8 mouse cellular contexts compared by ENCODE assay signal in genomic region chr11:98941826-98942550, GRCm38 (mm10). TPM values are rescaled to one million over a fixed set of nuclear protein-coding genes. Genes with fewer than 3 reads are reported as not detected.
DNase-seq lines count a peak whose midpoint lies in the region; ATAC-seq and TF ChIP-seq lines count a peak whose summit lies in the region.

No protein-coding gene starts in this region.

- peak overlapping the region; percentile 65 for H3K9ac ChIP-seq in forebrain, embryonic 16.5 days (replicated peaks; ENCODE audit: low read depth, low read length)
- peak overlapping the region; percentile 69 for H3K9ac ChIP-seq in hindbrain, embryonic 12.5 days
- peak overlapping the region; percentile 42 for H3K9ac ChIP-seq in limb, embryonic 12.5 days (replicated peaks)
- H3K9ac ChIP-seq in midbrain, embryonic 11.5 days (ENCODE audit: low read length), result peak overlapping the region; percentile 67

- no peaks in the 10 kb centered on the region for H3K9me3 ChIP-seq in forebrain, embryonic 16.5 days (ENCODE audit: control insufficient read depth, low read length)
- H3K9me3 ChIP-seq in hindbrain, embryonic 12.5 days (replicated peaks), result no peaks in the 10 kb centered on the region
- H3K9me3 ChIP-seq in limb, embryonic 12.5 days, result no peaks in the 10 kb centered on the region
- H3K9me3 ChIP-seq in midbrain, embryonic 11.5 days (ENCODE audit: control insufficient read depth, low read length), result no peaks in the 10 kb centered on the region

- no peaks in the 10 kb centered on the region for H3K36me3 ChIP-seq in forebrain, embryonic 16.5 days (ENCODE audit: control insufficient read depth, insufficient read depth)
- no peaks in the 10 kb centered on the region for H3K36me3 ChIP-seq in hindbrain, embryonic 12.5 days
- peaks cover 7% of the 10 kb centered on the region for H3K36me3 ChIP-seq in limb, embryonic 12.5 days
- H3K36me3 ChIP-seq in midbrain, embryonic 11.5 days (ENCODE audit: control insufficient read depth, insufficient read depth, low read length), result no peaks in the 10 kb centered on the region
- H3K36me3 ChIP-seq in splenic B cell, adult 2 months (ENCODE audit: control insufficient read depth, insufficient read depth, low read length, poor library complexity, severe bottlenecking), result no peaks in the 10 kb centered on the region

- 1% methylated on average over 15 of the region's 15 CpGs for WGBS in forebrain, embryonic 16.5 days
- 4% methylated on average over 15 of the region's 15 CpGs for WGBS in hindbrain, embryonic 12.5 days
- 3% methylated on average over 15 of the region's 15 CpGs for WGBS in limb, embryonic 12.5 days
- WGBS in midbrain, embryonic 11.5 days, result 4% methylated on average over 15 of the region's 15 CpGs

- peaks cover 62% of the 10 kb centered on the region for H3K4me1 ChIP-seq in brown adipose tissue, adult 24 weeks (ENCODE audit: control insufficient read depth, insufficient read depth, insufficient read length, low read length)
- peaks cover 67% of the 10 kb centered on the region for H3K4me1 ChIP-seq in forebrain, embryonic 16.5 days (replicated peaks; ENCODE audit: control insufficient read depth, insufficient read depth, low read length)
- peaks cover 84% of the 10 kb centered on the region for H3K4me1 ChIP-seq in hindbrain, embryonic 12.5 days
- H3K4me1 ChIP-seq in limb, embryonic 12.5 days (replicated peaks), result peaks cover 84% of the 10 kb centered on the region
- H3K4me1 ChIP-seq in midbrain, embryonic 11.5 days (ENCODE audit: control insufficient read depth, insufficient read depth, low read length), result peaks cover 67% of the 10 kb centered on the region

- DNase-seq in left cerebral cortex, adult 2 months (ENCODE audit: extremely low spot score in 1 of 2, low spot score in 2 of 2), result peak in 1 of 2 experiments; percentile 62
- DNase-seq in left cerebral cortex, postnatal 4 days, result no peak
- peak; percentile 98 for DNase-seq in midbrain, embryonic 11.5 days (ENCODE audit: low spot score, missing footprints)
- DNase-seq in splenic B cell, adult 2 months (ENCODE audit: low read depth, low spot score), result peak; percentile 99

- ATAC-seq in forebrain, embryonic 16.5 days, result peak; percentile 57
- peak; percentile 56 for ATAC-seq in hindbrain, embryonic 12.5 days (ENCODE audit: low FRiP score)
- ATAC-seq in limb, embryonic 12.5 days (ENCODE audit: insufficient number of reproducible peaks, insufficient read depth, low FRiP score, low TSS enrichment, low read depth), result no peak
- ATAC-seq in midbrain, embryonic 11.5 days (ENCODE audit: low FRiP score), result peak; percentile 65

- peak overlapping the region; percentile 86 for H3K27ac ChIP-seq in left cerebral cortex, adult 2 months
- H3K27ac ChIP-seq in brown adipose tissue, adult 24 weeks (replicated peaks; ENCODE audit: low read depth, low read length), result peak overlapping the region; percentile 98
- peak overlapping the region; percentile 86 for H3K27ac ChIP-seq in forebrain, embryonic 16.5 days (ENCODE audit: low read length)
- H3K27ac ChIP-seq in hindbrain, embryonic 12.5 days, result peak overlapping the region; percentile 90
- peak overlapping the region; percentile 92 for H3K27ac ChIP-seq in limb, embryonic 12.5 days
- H3K27ac ChIP-seq in midbrain, embryonic 11.5 days (ENCODE audit: low read depth, low read length), result peak overlapping the region; percentile 57; the same call in 1 of the 2 replicates

- no peaks in the 10 kb centered on the region for H3K27me3 ChIP-seq in forebrain, embryonic 16.5 days (replicated peaks; ENCODE audit: control insufficient read depth, insufficient read depth, low read length)
- 0 out of 2 replicates have a peak, but pooled peaks cover 3% of the 10 kb centered on the region for H3K27me3 ChIP-seq in hindbrain, embryonic 12.5 days
- H3K27me3 ChIP-seq in limb, embryonic 12.5 days, result no peaks in the 10 kb centered on the region
- no peaks in the 10 kb centered on the region for H3K27me3 ChIP-seq in midbrain, embryonic 11.5 days (ENCODE audit: control insufficient read depth, insufficient read depth, low read length)
- no peaks in the 10 kb centered on the region for H3K27me3 ChIP-seq in splenic B cell, adult 2 months (ENCODE audit: control insufficient read depth, insufficient read depth, low read length, poor library complexity, severe bottlenecking)

- peak overlapping the region; percentile 43 for H3K4me3 ChIP-seq in left cerebral cortex, adult 2 months
- peak overlapping the region; percentile 57 for H3K4me3 ChIP-seq in brown adipose tissue, adult 24 weeks (ENCODE audit: insufficient read depth, low read depth, low read length)
- peak overlapping the region; percentile 54 for H3K4me3 ChIP-seq in forebrain, embryonic 16.5 days (replicated peaks; ENCODE audit: low read length)
- H3K4me3 ChIP-seq in hindbrain, embryonic 12.5 days, result peak overlapping the region; percentile 39
- peak overlapping the region; percentile 75 for H3K4me3 ChIP-seq in limb, embryonic 12.5 days (replicated peaks)
- H3K4me3 ChIP-seq in midbrain, embryonic 11.5 days (ENCODE audit: low read depth, low read length), result peak overlapping the region; percentile 45

- no peak for TF ChIP-seq CTCF in left cerebral cortex, adult 2 months (IDR thresholded peaks at IDR 0.05)

- H3K4me2 ChIP-seq in forebrain, embryonic 16.5 days (ENCODE audit: low read length), result peak overlapping the region; percentile 90
- peak overlapping the region; percentile 87 for H3K4me2 ChIP-seq in hindbrain, embryonic 12.5 days (replicated peaks)
- peak overlapping the region; percentile 90 for H3K4me2 ChIP-seq in limb, embryonic 12.5 days
- H3K4me2 ChIP-seq in midbrain, embryonic 11.5 days, result peak overlapping the region; percentile 80

- intact Hi-C loops in left cerebral cortex, adult 2 months (cut with DNase I), result loop anchor here (2.0 kb wide), 1 partner anchor 13 kb away; no protein-coding TSS in a partner anchor
- intact Hi-C loops in left cerebral cortex, postnatal 4 days (cut with DNase I), result no loop called here

RNA-seq across cellular contexts. Expression of gene Rara, which starts 14.4 kb away (rescaled TPM):
- 10 to 100 TPM; 14.0 to 18.7 TPM for total RNA-seq in left cerebral cortex, adult 2 months (2021)
- total RNA-seq in left cerebral cortex, postnatal 4 days (2021), result 10 to 100 TPM; 20.3 to 21.5 TPM
- polyA plus RNA-seq in brown adipose tissue, adult 24 weeks (2012; ENCODE audit: insufficient read depth, insufficient read length, missing spikeins), result 3.2 and 5.5 TPM in 2 replicates
- polyA plus RNA-seq in forebrain, embryonic 16.5 days (2015; fragmentation: Nextera tagmentation; extraction: Ambion mirVana), result 9.5 and 10.6 TPM in 2 replicates
- polyA plus RNA-seq in hindbrain, embryonic 12.5 days (2016; fragmentation: Nextera tagmentation; extraction: Ambion mirVana), result 38.6 and 46.9 TPM in 2 replicates
- 47.1 TPM in 2 replicates for polyA plus RNA-seq in limb, embryonic 12.5 days (2016; fragmentation: Nextera tagmentation; extraction: Ambion mirVana)
- 13.2 and 14.8 TPM in 2 replicates for polyA plus RNA-seq in midbrain, embryonic 11.5 days (2014; fragmentation: Nextera tagmentation; extraction: Ambion mirVana)

RNA-seq across cellular contexts. Expression of gene Cdc6, which starts 34.4 kb away (rescaled TPM):
- total RNA-seq in left cerebral cortex, adult 2 months (2021), result under 1 TPM; 0.35 to 0.36 TPM
- total RNA-seq in left cerebral cortex, postnatal 4 days (2021), result 1 to 10 TPM; 1.4 to 1.8 TPM
- polyA plus RNA-seq in brown adipose tissue, adult 24 weeks (2012; ENCODE audit: insufficient read depth, insufficient read length, missing spikeins), result 0.28 and 1.7 TPM in 2 replicates
- 10.3 and 10.9 TPM in 2 replicates for polyA plus RNA-seq in forebrain, embryonic 16.5 days (2015; fragmentation: Nextera tagmentation; extraction: Ambion mirVana)
- 19.0 and 20.2 TPM in 2 replicates for polyA plus RNA-seq in hindbrain, embryonic 12.5 days (2016; fragmentation: Nextera tagmentation; extraction: Ambion mirVana)
- 44.8 and 48.5 TPM in 2 replicates for polyA plus RNA-seq in limb, embryonic 12.5 days (2016; fragmentation: Nextera tagmentation; extraction: Ambion mirVana)
- polyA plus RNA-seq in midbrain, embryonic 11.5 days (2014; fragmentation: Nextera tagmentation; extraction: Ambion mirVana), result 44.3 and 45.0 TPM in 2 replicates

RNA-seq across cellular contexts. Expression of gene Gjd3, which starts 40.8 kb away (rescaled TPM):
- 1 to 10 TPM; 1.4 to 3.2 TPM for total RNA-seq in left cerebral cortex, adult 2 months (2021)
- total RNA-seq in left cerebral cortex, postnatal 4 days (2021), result 1 to 10 TPM; 2.2 to 3.4 TPM
- polyA plus RNA-seq in brown adipose tissue, adult 24 weeks (2012; ENCODE audit: insufficient read depth, insufficient read length, missing spikeins), result not detected in 2 replicates
- polyA plus RNA-seq in forebrain, embryonic 16.5 days (2015; fragmentation: Nextera tagmentation; extraction: Ambion mirVana), result 0.51 and 1.0 TPM in 2 replicates
- 0.88 and 1.1 TPM in 2 replicates for polyA plus RNA-seq in hindbrain, embryonic 12.5 days (2016; fragmentation: Nextera tagmentation; extraction: Ambion mirVana)
- 0.51 TPM in 1 of 2 replicates, not detected in the other for polyA plus RNA-seq in limb, embryonic 12.5 days (2016; fragmentation: Nextera tagmentation; extraction: Ambion mirVana)
- polyA plus RNA-seq in midbrain, embryonic 11.5 days (2014; fragmentation: Nextera tagmentation; extraction: Ambion mirVana), result not detected in 2 replicates
